Mouse (Mus musculus): ENCODE measurements at regions not wholly inside any gene's neighbourhood (a gene's known extent, or its start where the extent isn't known, plus 50 kb on each side); places are given as distances from the start of the nearest gene placed in this dataset.

DNA sequence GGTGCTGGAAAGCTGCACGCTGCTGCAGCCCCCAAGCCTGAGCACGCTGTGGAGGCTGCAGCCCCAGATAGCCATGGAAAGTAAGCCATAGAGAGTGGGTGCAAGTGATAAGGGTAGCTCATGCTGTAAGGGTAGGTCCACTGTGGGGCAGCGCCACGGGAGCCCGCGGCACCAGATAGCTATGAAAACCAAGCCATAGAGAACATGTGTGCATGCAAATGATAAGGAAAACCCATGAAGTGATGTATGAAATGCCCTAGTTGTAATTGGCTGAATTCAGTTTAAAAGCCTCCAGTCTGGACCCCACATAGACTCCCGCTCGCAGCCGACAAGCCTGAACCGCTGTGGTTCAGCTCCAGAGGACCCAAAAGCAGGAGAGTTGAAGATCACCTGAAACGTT is 58.8 kb upstream of the L3mbtl3 start:
- ATAC-seq (ENCODE audit: insufficient number of reproducible peaks, low FRiP score, low TSS enrichment), result no peak

DNA sequence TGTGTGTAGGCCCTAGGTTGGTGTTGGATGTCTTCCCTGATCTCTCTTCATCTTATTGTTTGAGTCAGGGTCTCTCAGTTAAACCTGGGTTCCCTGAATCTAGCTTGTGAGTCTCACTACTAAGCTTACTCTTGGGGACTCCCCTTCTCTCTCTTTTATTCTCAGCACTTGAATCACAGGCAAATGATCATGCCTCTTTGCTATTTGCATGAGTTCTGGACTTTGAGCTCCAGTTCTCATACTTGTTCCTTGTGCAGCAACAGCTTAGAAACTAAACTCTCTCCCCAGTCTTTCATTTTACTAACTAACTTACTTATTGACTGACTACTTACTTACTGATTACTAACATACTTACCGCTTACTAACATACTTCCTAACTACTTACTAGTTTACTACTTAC is 64.9 kb upstream of the L3mbtl3 start:
- no peak for ATAC-seq (ENCODE audit: insufficient number of reproducible peaks, low FRiP score, low TSS enrichment)

GRCm38 (mm10) chr10:26484311-26484710 is 108.5 kb upstream of the L3mbtl3 start:
- no peak for ATAC-seq (ENCODE audit: insufficient number of reproducible peaks, low FRiP score, low TSS enrichment)

GRCm38 (mm10) chr10:26491351-26491750 is 115.6 kb upstream of the L3mbtl3 start:
- ATAC-seq (ENCODE audit: insufficient number of reproducible peaks, low FRiP score, low TSS enrichment), result no peak

- no peak for ATAC-seq (ENCODE audit: insufficient number of reproducible peaks, low FRiP score, low TSS enrichment)
Observed at GRCm38 (mm10) chr10:26492146-26492545, 116.4 kb upstream of the L3mbtl3 start.

GRCm38 (mm10) chr10:26492856-26493484 is 117.2 kb upstream of the L3mbtl3 start:
- ATAC-seq (ENCODE audit: insufficient number of reproducible peaks, low FRiP score, low TSS enrichment), result no peak

- no peak for ATAC-seq (ENCODE audit: insufficient number of reproducible peaks, low FRiP score, low TSS enrichment)
Observed at GRCm38 (mm10) chr10:26493801-26494200, 118.0 kb upstream of the L3mbtl3 start.

DNA sequence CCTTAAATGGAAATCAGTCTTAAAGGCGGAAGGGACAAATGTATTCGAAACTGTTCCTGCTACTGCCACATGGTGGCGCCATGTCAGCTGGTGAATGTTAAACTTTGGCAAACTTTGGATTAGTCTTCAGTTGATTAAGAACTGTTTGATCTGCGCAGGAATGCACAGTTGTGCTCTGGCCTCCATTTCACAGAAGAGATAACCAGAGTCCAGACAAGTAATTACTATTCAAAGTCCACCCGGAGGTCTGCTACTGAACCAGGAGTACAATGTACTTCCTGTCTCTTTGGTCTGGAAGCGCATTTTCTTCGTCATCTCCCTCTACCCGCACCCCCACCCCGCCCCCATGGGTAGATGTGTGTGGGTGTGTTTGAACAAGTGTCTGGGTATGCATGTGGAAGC is 118.6 kb upstream of the L3mbtl3 start:
- no peak for ATAC-seq (ENCODE audit: insufficient number of reproducible peaks, low FRiP score, low TSS enrichment)

DNA sequence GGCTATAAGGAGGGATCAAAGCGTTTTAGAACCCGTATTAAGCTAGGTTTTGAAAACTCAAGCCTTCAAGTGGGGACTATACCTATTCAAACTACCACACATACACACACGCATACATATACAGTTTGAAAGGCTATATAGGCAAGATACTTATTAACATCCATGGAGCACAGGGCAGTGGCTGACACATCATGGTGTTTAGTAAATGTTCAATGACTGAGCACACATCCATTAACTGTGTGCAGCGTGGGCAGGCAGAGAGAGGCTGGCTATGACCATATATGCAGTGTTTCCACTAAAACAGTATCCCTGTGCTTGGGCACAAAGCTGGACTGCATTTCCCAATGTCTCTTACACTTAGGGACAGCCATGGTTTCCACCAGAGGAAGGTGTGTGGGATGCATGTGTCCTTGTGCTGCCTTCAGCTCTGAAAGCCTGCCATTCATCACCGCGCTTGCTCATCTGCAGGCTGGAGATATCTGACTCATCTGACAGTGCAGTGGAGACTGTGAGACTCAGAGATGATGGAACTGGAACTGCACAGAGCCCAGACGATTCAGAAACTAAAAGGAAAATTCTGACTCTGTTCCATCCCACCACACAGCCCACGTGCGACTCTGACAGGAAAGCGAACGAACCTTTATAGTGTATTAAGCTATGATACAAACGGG is 124.6 kb upstream of the L3mbtl3 start:
- ATAC-seq (ENCODE audit: insufficient number of reproducible peaks, low FRiP score, low TSS enrichment), result no peak

GRCm38 (mm10) chr10:26520879-26521278 is 145.1 kb upstream of the L3mbtl3 start:
- ATAC-seq (ENCODE audit: insufficient number of reproducible peaks, low FRiP score, low TSS enrichment), result no peak

GRCm38 (mm10) chr10:26525848-26526546 is 150.2 kb upstream of the L3mbtl3 start:
- no peak for ATAC-seq (ENCODE audit: insufficient number of reproducible peaks, low FRiP score, low TSS enrichment)

DNA sequence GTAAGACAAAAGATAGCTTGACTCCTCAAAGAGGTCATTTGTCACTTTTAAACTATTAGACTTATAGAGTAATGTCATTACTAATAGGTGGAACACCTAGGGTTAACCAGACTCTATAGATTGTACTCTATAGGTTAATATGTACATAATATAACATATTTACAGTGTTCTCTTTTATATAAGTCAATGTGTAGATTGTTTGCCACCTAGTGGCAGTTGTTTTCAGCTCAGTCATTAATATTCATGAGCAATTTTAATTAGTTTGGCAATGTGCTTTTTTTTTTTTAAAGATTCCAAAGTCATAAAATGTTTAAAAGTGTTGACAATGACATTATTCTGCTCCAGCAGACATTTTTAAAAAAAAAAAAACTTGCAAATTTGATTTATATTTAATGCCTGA is 164.4 kb upstream of the L3mbtl3 start:
- no peak for ATAC-seq (ENCODE audit: insufficient number of reproducible peaks, low FRiP score, low TSS enrichment)

- no peak for ATAC-seq (ENCODE audit: insufficient number of reproducible peaks, low FRiP score, low TSS enrichment)
Observed at GRCm38 (mm10) chr10:26544061-26544460, 168.3 kb upstream of the L3mbtl3 start.

- ATAC-seq (ENCODE audit: insufficient number of reproducible peaks, low FRiP score, low TSS enrichment), result no peak
Observed at GRCm38 (mm10) chr10:26544796-26545195, 169.0 kb upstream of the L3mbtl3 start.

GRCm38 (mm10) chr10:26556246-26556645 is 180.5 kb upstream of the L3mbtl3 start:
- no peak for ATAC-seq (ENCODE audit: insufficient number of reproducible peaks, low FRiP score, low TSS enrichment)

- no peak for ATAC-seq (ENCODE audit: insufficient number of reproducible peaks, low FRiP score, low TSS enrichment)
Observed at GRCm38 (mm10) chr10:26558118-26558517, 182.3 kb upstream of the L3mbtl3 start.

DNA sequence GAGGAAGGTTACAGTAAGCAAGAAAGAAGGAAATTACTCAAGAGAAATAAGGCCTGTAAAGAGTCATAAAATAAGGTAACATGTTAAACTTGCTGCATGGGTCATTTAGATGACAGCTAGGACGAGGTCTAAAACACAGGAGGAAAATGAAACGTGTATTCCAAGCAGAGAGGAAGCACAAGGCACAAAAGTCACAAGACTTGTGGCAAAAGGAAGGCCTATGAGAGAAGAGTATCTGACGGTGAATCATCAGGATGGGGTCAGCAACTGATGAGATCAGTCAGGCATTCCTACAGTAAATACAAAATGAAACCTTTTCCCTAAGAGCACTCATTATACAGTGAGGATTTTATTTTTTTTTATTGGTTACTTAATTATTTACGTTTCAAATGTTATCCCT is 183.6 kb upstream of the L3mbtl3 start:
- ATAC-seq (ENCODE audit: insufficient number of reproducible peaks, low FRiP score, low TSS enrichment), result no peak

DNA sequence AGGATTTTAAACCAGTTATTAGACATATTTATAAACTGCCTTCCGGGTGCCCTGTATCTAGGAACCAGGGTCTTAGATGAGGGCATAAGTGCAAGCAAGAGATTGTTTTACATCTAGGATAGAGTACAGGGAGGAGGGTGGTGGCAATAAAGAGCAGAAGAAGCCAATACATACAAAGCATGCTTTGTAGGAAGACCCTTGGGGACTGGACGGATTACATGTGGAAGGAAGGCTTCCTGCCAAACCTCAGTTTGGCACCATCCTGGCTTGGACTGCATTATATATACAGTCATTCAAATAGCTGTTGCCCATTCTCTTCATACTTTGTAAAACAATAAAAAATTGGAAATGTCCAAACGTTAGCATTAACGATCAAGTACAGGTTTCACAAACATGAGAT is 184.7 kb upstream of the L3mbtl3 start:
- no peak for ATAC-seq (ENCODE audit: insufficient number of reproducible peaks, low FRiP score, low TSS enrichment)

DNA sequence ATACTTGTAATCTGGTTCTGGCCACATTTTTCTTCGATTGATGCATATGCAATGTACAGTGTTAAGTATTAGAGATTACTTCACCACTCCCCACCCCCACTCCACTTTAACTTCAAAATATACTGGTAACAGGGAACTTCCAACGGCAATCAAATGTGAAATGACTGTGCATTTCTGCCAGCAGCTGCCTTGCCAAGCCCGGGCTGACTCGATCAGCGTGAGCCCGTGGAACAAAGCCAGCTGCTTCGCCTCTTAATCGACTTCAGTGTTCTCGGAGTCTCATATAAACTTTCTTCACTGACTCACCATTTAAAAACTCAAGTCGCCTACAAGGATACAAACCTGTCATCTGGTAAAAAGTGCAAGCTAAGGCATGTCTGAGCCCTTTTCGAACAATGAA is 188.7 kb upstream of the L3mbtl3 start:
- no peak for ATAC-seq (ENCODE audit: insufficient number of reproducible peaks, low FRiP score, low TSS enrichment)

DNA sequence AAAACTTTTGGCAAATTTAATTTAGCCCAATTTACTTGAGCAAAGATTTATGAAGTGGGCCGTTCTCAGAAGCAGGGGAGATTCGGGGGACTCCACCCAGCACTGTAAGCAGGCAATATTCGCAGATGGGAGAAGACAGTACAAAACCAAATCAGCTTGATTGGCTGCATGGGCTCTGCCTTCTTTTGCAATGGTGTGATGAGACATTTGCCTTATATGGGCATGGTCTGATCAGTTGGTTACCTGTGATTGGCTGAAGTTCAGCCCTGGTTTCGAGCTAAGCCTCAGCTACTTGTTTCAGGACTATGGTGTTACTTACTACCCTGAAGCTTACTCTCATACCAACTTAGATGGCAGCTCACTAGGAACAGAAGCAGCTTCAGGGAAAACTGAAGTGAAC is 185.6 kb upstream of the Arhgap18 start:
- no peak for ATAC-seq (ENCODE audit: insufficient number of reproducible peaks, low FRiP score, low TSS enrichment)

DNA sequence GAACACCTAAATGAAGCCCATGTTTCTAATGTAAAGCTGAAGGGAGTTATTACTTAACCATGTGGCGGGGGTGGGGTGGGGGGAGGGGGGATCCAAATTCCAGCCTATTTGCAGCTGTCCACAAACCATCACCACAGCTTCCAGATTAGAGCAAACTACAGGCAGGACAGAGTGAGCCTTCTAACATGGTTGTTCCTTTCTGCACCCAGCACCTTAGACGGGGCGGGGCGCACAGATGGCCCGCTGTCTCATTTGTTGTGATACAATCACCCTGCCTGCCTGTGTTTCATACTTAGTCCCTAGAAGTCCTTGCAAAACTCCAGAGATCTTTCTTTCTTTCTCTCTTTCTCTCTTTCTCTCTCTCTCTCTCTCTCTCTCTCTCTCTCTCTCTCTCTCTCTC is 182.8 kb upstream of the Arhgap18 start:
- ATAC-seq (ENCODE audit: insufficient number of reproducible peaks, low FRiP score, low TSS enrichment), result no peak

DNA sequence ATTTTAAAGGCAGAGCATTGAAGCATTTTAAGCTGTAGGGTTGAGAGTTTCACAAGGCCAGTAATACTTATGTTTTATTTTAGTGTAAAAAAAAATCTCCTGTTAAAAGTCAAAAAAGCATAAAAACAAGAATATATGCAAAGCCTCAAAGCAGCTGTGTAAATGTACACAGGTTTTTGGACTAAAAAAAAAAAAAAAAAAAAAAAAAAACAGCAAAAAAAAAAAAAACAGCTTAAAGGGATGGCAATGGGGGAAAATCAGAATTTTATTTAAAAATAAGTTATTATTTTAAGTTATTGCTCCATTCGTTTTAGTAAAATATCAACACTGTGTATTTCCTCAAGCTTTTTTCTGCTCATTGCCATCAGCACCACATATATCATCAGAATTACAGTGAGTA is 181.8 kb upstream of the Arhgap18 start:
- ATAC-seq (ENCODE audit: insufficient number of reproducible peaks, low FRiP score, low TSS enrichment), result no peak
